Mouse (Mus musculus): ENCODE results near the gene Ptprg.

DNA sequence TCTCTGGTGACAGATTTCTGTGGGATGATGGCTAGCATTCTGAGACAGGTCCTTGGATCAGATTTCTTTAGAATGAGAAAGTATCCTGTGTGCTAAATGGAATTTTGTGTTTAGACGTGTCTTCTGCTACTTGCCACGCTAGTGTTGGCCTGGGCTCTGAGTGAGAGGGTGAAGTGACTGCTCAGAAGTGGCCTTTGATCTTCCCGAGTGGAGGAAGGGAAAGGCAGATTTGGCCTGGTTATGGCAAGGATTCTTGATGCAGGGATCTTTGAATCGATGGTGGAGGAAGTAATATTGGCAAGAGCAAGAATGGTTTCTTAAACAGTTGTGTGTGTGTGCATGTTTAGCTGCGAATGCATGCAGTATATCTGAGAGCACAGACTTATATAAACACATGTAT is 219.4 kb downstream of the Ptprg start:
- TF ChIP-seq BHLHE40 (IDR thresholded peaks at IDR 0.05; ENCODE audit: borderline replicate concordance, low read depth, low read length), result no peak
- no peak for TF ChIP-seq CHD2 (IDR thresholded peaks at IDR 0.05; ENCODE audit: low read length)
- TF ChIP-seq CTCF (IDR thresholded peaks at IDR 0.05 in 2 of 3, conservative IDR thresholded peaks at IDR 0.05 in 1 of 3; ENCODE audit: control insufficient read depth in 1 of 3, insufficient read depth in 1 of 3, low read depth in 2 of 3, low read length in 3 of 3, poor library complexity in 1 of 3, severe bottlenecking in 1 of 3), result no peak
- no peak for TF ChIP-seq MAFK (IDR thresholded peaks at IDR 0.05; ENCODE audit: borderline replicate concordance, low read depth, low read length)
- no peak for TF ChIP-seq KAT2A (conservative IDR thresholded peaks at IDR 0.05; ENCODE audit: low read depth, low read length)
- TF ChIP-seq MEF2A (IDR thresholded peaks at IDR 0.05; ENCODE audit: extremely low read depth, insufficient replicate concordance, low read depth, low read length, poor library complexity, severe bottlenecking), result no peak
